Mouse (Mus musculus): Measurements from ENCODE around the gene Sgce.

DNA sequence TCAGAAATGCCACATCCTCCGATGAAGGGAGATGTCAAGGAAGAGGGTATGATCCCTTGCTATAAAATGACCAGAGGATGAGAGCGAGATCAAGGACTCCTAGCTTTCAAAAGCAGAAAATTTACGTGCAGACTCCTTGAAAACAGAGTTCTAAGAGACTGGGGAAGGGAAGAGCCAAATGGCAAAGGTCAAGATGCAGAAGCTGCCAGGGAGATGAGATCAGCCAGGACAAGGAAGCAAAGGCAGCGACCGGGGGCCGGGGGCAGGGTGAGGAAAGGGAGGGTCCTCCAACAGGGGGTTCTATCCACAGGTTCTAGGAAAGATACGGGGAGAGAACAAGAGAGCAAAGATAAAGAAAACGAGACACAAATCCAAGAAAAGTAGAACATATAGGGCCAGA, 15.3 kb downstream of the Sgce start:
- no peak for TF ChIP-seq EP300 (IDR thresholded peaks at IDR 0.05; ENCODE audit: low read depth in 1 of 2, low read length in 2 of 2)
- no peak for TF ChIP-seq TCF12 (IDR thresholded peaks at IDR 0.05; ENCODE audit: low read depth, low read length)
- no peak for TF ChIP-seq POLR2A (IDR thresholded peaks at IDR 0.05; ENCODE audit: control insufficient read depth in 1 of 2, insufficient read depth in 1 of 2, low read depth in 1 of 2, low read length in 2 of 2, poor library complexity in 1 of 2)
- no peak for TF ChIP-seq CTCF (IDR thresholded peaks at IDR 0.05 in 2 of 3, conservative IDR thresholded peaks at IDR 0.05 in 1 of 3; ENCODE audit: control insufficient read depth in 1 of 3, insufficient read depth in 1 of 3, low read depth in 2 of 3, low read length in 3 of 3, poor library complexity in 1 of 3, severe bottlenecking in 1 of 3)
- TF ChIP-seq MAX (IDR thresholded peaks at IDR 0.05; ENCODE audit: low read length): no peak
- no peak for TF ChIP-seq ETS1 (IDR thresholded peaks at IDR 0.05; ENCODE audit: low read depth, low read length)
- no peak for TF ChIP-seq POLR2AphosphoS2 (IDR thresholded peaks at IDR 0.05; ENCODE audit: low read length)
- TF ChIP-seq ELF1 (IDR thresholded peaks at IDR 0.05; ENCODE audit: low read depth, low read length): no peak
- no peak for TF ChIP-seq MAFK (IDR thresholded peaks at IDR 0.05; ENCODE audit: borderline replicate concordance, low read depth, low read length)

All from MEL (cell line).